Mouse (Mus musculus) intestine, embryonic 16.5 days (tissue): Measurements from ENCODE around the gene Ankrd66. TPM values are rescaled to one million over a fixed set of nuclear protein-coding genes. Genes with fewer than 3 reads are reported as not detected.
"Not testable (repeated sequence)": the region's sequence is repeated elsewhere in the genome, so short reads cannot be mapped to it uniquely, and the experiment has no call there.

Experiments used
- ATAC-seq: fragments of 200-750 bp; cut with Nextera tagmentation; 2 replicates; pipeline ENCODE4 v1.8.0; 2017; ENCODE audit warnings: moderate TSS enrichment, moderate library complexity
- H3K27ac ChIP-seq: fragments of 300-500 bp; sonication (generic); 2 replicates; pipeline ENCODE4 v1.5.1; 2014; ENCODE audit warnings: mild to moderate bottlenecking, low read length
- H3K27me3 ChIP-seq: fragments of 300-500 bp; sonication (generic); replicated peaks from 2 replicates; pipeline ENCODE4 v1.6.1; 2014; ENCODE audit warnings: low read length, control low read depth, mixed read lengths; ENCODE audit not compliant: control insufficient read depth, insufficient read depth
- H3K36me3 ChIP-seq: fragments of 300-500 bp; sonication (generic); 2 replicates; pipeline ENCODE4 v1.6.1; 2014; ENCODE audit warnings: low read length, control low read depth; ENCODE audit not compliant: control insufficient read depth, insufficient read depth
- H3K4me1 ChIP-seq: fragments of 300-500 bp; sonication (generic); 2 replicates; pipeline ENCODE4 v1.6.1; 2014; ENCODE audit warnings: low read length, control low read depth, mixed read lengths; ENCODE audit not compliant: control insufficient read depth, insufficient read depth
- H3K4me2 ChIP-seq: fragments of 300-500 bp; sonication (generic); 2 replicates; pipeline ENCODE4 v1.6.1; 2014; ENCODE audit warnings: low read depth, low read length, control low read depth
- H3K4me3 ChIP-seq: fragments of 300-500 bp; sonication (generic); 2 replicates; pipeline ENCODE4 v1.5.1; 2014; ENCODE audit warnings: mild to moderate bottlenecking, low read length
- H3K9ac ChIP-seq: fragments of 300-500 bp; sonication (generic); 2 replicates; pipeline ENCODE4 v1.6.1; 2014; ENCODE audit warnings: low read depth, low read length
- H3K9me3 ChIP-seq: fragments of 300-500 bp; sonication (generic); 2 replicates; pipeline ENCODE4 v1.6.1; 2016; ENCODE audit warnings: low read length, control low read depth; ENCODE audit not compliant: control insufficient read depth
- WGBS: fragments of 180-500 bp; shearing (Covaris S2); extraction: QIAGEN DNeasy Blood & Tissue Kit; methylation state at CpG from one replicate; pipeline ENCODE4 v1.1.7; 2014; 5-methylcytosine and 5-hydroxymethylcytosine counted together
- polyA plus RNA-seq: library from polyadenylated mRNA; unstranded; fragments of >200 nt; fragmentation: Nextera tagmentation; extraction: Ambion mirVana; gene quantifications from 2 replicates; pipeline ENCODE4 v1.2.1, GENCODE M21; 2015

The Ankrd66 gene
- polyA plus RNA-seq, 1 experiment from 2014 or later, result not detected

- H3K4me2 ChIP-seq, H3K9ac ChIP-seq, H3K4me1 ChIP-seq, H3K4me3 ChIP-seq, H3K27me3 ChIP-seq, H3K27ac ChIP-seq, ATAC-seq, H3K9me3 ChIP-seq, H3K36me3 ChIP-seq: not testable (repeated sequence)
- WGBS, result 94% methylated on average over 5 of the region's 10 CpGs
Measured at GRCm38 (mm10) chr17:43490371-43490770, 53.1 kb downstream of the Ankrd66 start.

GRCm38 (mm10) chr17:43488439-43489151 is 54.8 kb downstream of the Ankrd66 start:
- Histone ChIP-seq H3K27ac (no peak overlapping the region), H3K4me2 (no peak overlapping the region), H3K9ac (no peak overlapping the region), H3K27me3 (no peaks in the 10 kb centered on the region), H3K4me3 (no peak overlapping the region), H3K36me3 (no peaks in the 10 kb centered on the region), H3K9me3 (no peaks in the 10 kb centered on the region), H3K4me1 (0 out of 2 replicates have a peak, but pooled peaks cover 2% of the 10 kb centered on the region)
- WGBS, result 76% methylated on average over 2 of the region's 2 CpGs
- ATAC-seq, result peak; percentile 83

GRCm38 (mm10) chr17:43485982-43486381 is 57.5 kb downstream of the Ankrd66 start:
- 76% methylated on average over 3 of the region's 3 CpGs for WGBS
- Histone ChIP-seq H3K9me3 (no peaks in the 10 kb centered on the region), H3K36me3 (no peaks in the 10 kb centered on the region), H3K4me1 (0 out of 2 replicates have a peak, but pooled peaks cover 2% of the 10 kb centered on the region), H3K9ac (no peak overlapping the region), H3K4me2 (no peak overlapping the region), H3K27ac (no peak overlapping the region), H3K27me3 (no peaks in the 10 kb centered on the region), H3K4me3 (no peak overlapping the region)
- ATAC-seq, result peak; percentile 78

Other genes with a start within 250 kb of the Ankrd66 start
- 10.3 and 10.6 TPM in 2 replicates for gene Adgrf5, start 183.2 kb downstream of the Ankrd66 start, polyA plus RNA-seq
- gene Mep1a, start 40.8 kb downstream of the Ankrd66 start, polyA plus RNA-seq, result 51.0 and 64.1 TPM in 2 replicates
- gene Pla2g7, start 24.5 kb upstream of the Ankrd66 start, polyA plus RNA-seq, result 14.0 and 14.2 TPM in 2 replicates
- 1.2 and 2.0 TPM in 2 replicates for gene Tdrd6, start 86.7 kb upstream of the Ankrd66 start, polyA plus RNA-seq
- gene Slc25a27, start 123.6 kb upstream of the Ankrd66 start, polyA plus RNA-seq, result 9.6 and 10.4 TPM in 2 replicates
- 13.2 and 15.1 TPM in 2 replicates for gene Cyp39a1, start 123.8 kb upstream of the Ankrd66 start, polyA plus RNA-seq